Mouse (Mus musculus) erythroblast, adult 5-6 weeks (primary cell): Measurements from ENCODE around the gene Ppib. TPM values are rescaled to one million over a fixed set of nuclear protein-coding genes. Genes with fewer than 3 reads are reported as not detected.

ENCODE experiments used
- ATAC-seq: replicated peaks from 2 replicates; pipeline ENCODE4 v1.8.0; 2016; ENCODE audit warnings: moderate number of reproducible peaks, mild to moderate bottlenecking, moderate TSS enrichment, inconsistent platforms; ENCODE audit not compliant: poor library complexity, low FRiP score, severe bottlenecking
- total RNA-seq, 2 experiments: library from RNA; stranded (forward) in 1 of 2; stranded (reverse) in 1 of 2; fragments of 150-400 nt in 1 of 2; fragments of 200-764, 138-1000 nt in 1 of 2; gene quantifications; 2 replicates each; pipeline versions ENCODE4 v1.2.3 to v1.2.4; 2015 to 2017; ENCODE audit warnings: low replicate concordance in 2 of 2

The Ppib gene
- total RNA-seq, 2 experiments from 2014 or later, result 151 to 155 TPM

DNA sequence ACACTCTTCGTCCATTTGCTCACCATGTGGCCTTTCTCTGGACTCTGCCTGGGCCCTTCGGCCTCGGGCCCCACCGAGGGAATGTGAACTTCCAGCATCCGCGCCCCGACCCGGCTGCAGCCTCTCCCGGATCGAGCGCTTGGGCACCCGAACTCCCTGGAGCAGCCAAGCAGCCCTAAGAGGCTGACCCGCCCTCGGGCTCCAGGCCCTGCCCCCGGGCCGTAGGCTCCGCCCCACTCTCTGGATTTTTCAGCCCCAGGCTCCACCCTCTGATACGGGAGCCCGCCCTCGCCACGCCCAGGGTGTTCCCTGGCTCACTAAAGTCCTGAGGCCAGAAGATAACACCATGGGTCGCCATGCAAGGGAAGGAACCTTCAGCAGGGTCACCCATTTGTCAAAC lies 9.6 kb downstream of the Ppib start, which contains the start of gene Snx22:
Snx22 (minus strand) TSS at position 137 of the 400 bp plus-strand sequence.
- ATAC-seq, result peak; percentile 86

DNA sequence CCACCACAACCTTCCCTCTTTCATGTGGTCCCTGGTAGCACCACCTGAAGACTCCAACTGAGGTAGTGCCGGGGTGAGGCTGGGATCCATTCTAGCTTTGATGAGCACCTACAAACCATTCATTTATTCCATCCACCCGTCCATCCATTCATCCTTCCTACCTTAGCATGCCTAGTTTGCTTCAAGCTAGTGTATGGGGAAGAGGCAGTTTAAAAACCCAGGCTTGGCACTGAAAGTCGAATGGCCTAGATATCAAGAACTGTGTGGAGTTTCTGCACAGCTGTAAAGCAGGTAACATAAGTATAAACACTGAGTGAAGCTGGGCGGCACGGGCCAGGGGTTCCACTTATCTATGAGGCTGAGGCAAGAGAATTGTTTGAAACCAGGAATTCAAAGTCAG lies 10.1 kb downstream of the Ppib start:
- peak; percentile 5 for ATAC-seq

GRCm38 (mm10) chr9:66072754-66073153 lies 12.7 kb downstream of the Ppib start:
- no peak for ATAC-seq

DNA sequence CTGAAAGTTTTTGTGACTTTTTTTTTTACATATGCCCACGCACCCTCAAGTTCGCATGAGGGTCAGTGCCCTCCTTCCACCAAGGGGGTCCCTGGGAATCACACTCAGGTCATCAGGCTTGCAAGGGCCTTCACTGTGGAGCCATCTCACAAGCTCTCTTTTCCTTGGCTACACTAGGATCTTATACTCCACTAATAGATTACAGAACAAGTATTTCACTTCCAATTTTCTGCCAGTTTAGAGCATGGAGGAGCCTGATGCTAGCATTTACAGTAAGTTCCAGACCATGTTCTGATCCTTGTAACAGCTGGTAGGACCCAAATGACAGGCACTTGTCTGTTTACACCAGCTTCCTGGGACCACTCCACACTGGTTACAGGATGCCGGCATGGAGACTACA lies 18.1 kb downstream of the Ppib start:
- no peak for ATAC-seq

- ATAC-seq, result no peak
These were observed 18.5 kb downstream of the Ppib start for GRCm38 (mm10) chr9:66078493-66078892.

GRCm38 (mm10) chr9:66080804-66081459 lies 20.9 kb downstream of the Ppib start:
- ATAC-seq, result no peak

- ATAC-seq, result no peak
These were observed 22.0 kb downstream of the Ppib start for GRCm38 (mm10) chr9:66081999-66082398.

DNA sequence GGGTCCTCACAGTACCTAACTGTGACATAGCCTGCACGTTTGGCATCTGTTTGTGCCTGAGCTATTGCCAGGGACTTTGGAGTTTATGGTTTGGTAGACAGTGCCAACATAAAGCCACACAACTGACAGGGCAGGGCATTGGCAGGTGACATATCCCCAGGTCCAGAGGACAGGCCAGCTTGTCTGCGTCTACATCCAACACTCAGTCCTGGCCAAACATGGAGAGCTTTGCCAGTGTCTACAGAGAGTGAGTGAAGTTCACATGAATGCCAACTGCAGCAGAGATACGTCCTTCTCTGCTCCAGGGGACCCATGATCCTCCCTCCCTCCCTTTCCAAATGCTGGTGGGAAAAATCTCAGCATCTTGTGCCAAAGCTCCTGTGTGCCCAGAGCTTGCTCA lies 24.1 kb downstream of the Ppib start:
- ATAC-seq, result no peak

DNA sequence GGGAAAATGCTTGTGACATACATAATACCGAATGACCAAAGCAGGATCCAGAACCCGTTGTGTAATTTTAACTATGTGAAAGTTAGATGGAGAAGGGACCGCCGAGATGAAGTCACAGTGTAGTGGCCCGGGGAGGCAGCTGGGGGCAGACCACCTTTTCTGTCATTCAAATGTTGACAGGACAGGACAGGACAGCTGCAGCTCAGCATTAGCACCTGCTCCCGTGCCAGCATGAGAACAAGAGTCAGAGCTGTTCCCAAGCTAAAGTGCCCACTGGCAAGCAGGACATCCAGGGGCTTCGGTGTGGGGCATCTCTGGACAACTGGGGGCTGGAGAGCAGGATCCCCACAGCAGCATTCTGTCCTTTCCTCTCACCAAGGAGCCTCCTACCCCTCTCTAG lies 27.0 kb downstream of the Ppib start:
- ATAC-seq, result no peak

DNA sequence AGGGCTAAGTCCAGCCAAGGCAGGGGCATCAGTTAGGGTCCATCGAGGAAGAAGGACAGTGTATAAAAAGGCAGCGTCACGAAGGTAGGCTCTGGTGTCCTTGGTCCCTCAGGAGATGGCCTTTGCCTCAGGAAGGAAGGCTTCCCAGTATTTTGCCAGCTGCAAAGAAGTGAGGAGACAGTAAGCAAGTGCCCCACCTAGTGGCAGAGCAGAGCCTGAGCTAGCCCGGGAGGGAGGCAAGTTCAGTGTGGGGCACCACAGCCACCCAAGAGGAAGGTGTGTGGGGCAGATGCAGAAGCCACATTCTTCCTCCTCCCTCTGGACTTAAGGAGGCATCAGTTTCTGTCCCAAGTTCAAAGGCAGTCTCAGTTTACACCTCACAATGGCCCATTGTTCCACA lies 28.4 kb downstream of the Ppib start:
- ATAC-seq, result peak; percentile 86

- ATAC-seq, result no peak
These were observed 30.7 kb downstream of the Ppib start for GRCm38 (mm10) chr9:66090593-66091244.

GRCm38 (mm10) chr9:66091327-66092231 lies 31.6 kb downstream of the Ppib start:
- ATAC-seq, result no peak

GRCm38 (mm10) chr9:66092664-66093063 lies 32.6 kb downstream of the Ppib start:
- ATAC-seq, result 0 out of 2 replicates have a peak, but pooled peaks have one; percentile 30

GRCm38 (mm10) chr9:66101577-66101976 lies 41.6 kb downstream of the Ppib start:
- ATAC-seq, result no peak

DNA sequence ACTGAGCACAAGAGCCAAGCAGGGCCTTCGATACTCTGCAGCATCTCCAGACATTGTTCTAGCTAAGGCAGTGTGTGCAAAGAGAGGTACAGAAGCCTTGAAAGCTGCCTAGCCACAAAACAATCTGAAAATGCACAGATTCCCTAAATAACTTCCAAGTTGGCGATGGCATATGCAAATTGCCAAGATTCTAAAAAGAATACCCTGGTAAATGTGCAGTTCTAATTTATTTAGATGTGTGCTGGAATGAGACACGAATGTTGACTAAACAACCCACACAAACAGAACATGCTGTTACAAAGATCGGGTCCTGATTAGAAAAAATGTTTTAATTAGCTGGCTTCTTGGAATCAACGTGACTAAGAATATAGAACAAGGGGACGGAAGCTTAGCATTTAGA lies 42.6 kb downstream of the Ppib start:
- no peak for ATAC-seq

DNA sequence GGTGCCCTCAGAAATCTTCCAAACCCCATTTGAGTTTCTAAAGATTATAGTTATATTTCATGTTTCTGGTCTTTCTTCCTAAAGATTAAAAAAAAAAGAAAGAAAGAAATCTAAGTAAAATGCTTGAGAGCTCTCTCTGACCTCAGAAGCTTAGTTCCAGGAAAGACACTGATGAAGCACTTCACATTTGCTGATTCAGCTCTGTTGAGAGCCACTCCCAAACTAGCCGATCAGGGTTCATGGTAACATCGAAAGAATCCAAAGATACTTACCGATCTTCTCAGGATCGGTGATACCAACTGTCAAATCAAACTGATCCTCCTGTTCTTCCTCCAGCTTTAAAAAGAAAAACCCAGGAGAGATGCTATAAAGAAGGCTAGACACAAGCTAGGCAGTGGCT lies 44.6 kb downstream of the Ppib start:
- peak; percentile 50; the same call in 1 of the 2 replicates for ATAC-seq

- no peak for ATAC-seq
These were observed 45.1 kb downstream of the Ppib start for GRCm38 (mm10) chr9:66105168-66105567.

DNA sequence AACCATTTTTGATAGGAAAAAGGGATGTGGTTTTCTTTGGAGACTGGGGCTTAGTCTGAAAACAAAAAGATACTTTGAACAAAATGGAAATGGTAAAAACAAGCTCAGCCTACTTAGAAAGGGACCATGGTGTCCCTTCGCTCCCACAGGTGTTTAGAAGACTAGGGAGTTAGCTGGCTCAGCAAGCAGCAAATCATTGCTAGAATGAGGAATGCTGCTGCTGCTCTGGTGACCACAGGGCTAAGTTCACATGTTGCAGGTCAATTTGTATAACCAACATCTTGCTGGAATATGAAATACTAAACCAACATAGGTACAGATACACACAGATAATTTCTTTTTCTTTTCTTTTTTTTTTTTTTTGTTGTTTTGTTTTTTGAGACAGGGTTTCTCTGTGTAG lies 49.6 kb downstream of the Ppib start:
- ATAC-seq, result no peak

- ATAC-seq, result no peak
These were observed 50.1 kb downstream of the Ppib start for GRCm38 (mm10) chr9:66110126-66110525.

DNA sequence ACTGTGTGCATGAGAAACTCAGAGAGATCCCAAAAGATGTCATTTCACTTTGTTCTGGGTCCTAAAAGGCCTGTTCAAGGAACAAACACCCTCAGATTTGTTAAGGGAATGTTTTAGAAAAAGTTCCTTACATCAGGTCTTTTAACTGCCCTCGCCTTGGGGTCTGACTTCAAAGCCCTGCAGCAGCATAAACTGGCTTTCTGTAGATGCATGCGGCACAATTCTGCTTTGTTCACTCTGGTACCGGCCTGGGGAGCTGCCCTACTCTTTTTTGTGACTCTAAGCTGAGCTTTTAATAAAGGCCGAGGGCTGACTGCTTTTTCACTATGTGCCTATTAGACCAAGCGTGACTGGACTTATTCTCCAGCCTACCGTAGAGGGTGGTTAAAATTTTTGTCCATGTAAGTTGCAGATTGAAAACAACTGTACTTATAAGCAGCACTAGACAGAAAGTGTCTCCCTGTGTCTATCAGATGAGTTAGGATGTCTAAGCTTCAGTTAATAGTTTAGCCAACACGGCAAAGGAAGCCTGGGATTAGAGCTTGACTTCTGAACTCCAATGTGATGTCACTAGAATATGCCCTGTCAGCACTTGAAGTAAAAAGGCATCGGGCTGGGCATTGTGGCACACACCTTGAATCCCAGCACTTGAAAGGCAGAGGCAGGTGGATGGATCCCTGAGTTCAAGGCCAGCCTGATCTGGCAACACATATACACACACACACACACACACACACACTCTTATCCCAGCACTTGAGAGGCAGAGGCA lies 50.8 kb downstream of the Ppib start:
- no peak for ATAC-seq
